Comparison of ENCODE assay signal across 1 mouse cellular context in the genomic region with DNA sequence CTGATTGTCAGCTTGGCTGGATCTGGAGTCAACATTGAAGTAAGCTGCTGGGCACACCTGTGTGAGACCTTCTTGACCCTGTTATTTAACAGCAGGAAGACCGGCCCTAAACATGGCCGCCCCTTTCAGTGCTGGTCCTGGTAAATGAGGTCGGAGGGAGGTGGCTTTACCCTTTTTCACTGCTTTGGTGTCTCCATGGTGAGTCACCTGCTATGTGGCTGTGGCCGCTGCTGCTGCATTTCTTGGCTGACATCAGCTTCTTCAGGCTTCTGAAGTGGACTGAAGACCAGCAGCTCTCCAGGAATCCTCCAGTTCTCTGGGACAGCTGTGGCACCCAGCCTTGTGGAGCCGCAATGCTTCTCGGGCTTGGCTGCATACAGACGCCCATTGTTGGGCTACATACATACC.
TF ChIP-seq lines count a peak whose summit lies in the region.

No protein-coding gene starts in this region.

TF ChIP-seq in myocyte, 11 proteins besides CTCF, POLR2A, EP300 and RAD21 (continued from another document):
- TF ChIP-seq CEBPB (IDR thresholded peaks at IDR 0.05; ENCODE audit: insufficient read depth, poor library complexity, severe bottlenecking) (no peak), MYOD1 (IDR thresholded peaks at IDR 0.05; ENCODE audit: control insufficient read depth in 1 of 3, insufficient read length in 2 of 3, low read depth in 2 of 3) (peak; percentile 9 to 74 (median 56)), TCF3 (IDR thresholded peaks at IDR 0.05; ENCODE audit: insufficient read length, low read depth) (peak; percentile 1)
